Mouse (Mus musculus) lung, adult 2 months (tissue): ENCODE measurements around the gene Tcf7l2. TPM values are rescaled to one million over a fixed set of nuclear protein-coding genes. Genes with fewer than 3 reads are reported as not detected.

ENCODE experiments used
- DNase-seq: peaks from one replicate; pipeline ENCODE4 v3.0.0; 2022
- H3K4me1 ChIP-seq: fragments of 200-500 bp; 2 replicates; pipeline ENCODE4 v1.6.1; 2011; ENCODE audit warnings: low read length; ENCODE audit not compliant: control insufficient read depth, insufficient read depth
- H3K4me3 ChIP-seq: fragments of 200-500 bp; replicated peaks from 2 replicates; pipeline ENCODE3; 2011; ENCODE audit warnings: low read depth, mild to moderate bottlenecking, control low read depth, low read length; ENCODE audit errors: extremely low read depth
- CTCF ChIP-seq: fragments of 200-500 bp; IDR thresholded peaks from 2 replicates; pipeline ENCODE4 v1.5.1; 2011; ENCODE audit warnings: mild to moderate bottlenecking, low read length, control low read depth; ENCODE audit not compliant: insufficient read depth
- POLR2A ChIP-seq: fragments of 200-500 bp; IDR thresholded peaks from 2 replicates; pipeline ENCODE4 v1.6.1; 2011; ENCODE audit warnings: low read depth, mild to moderate bottlenecking, control low read depth, low read length, borderline replicate concordance; ENCODE audit errors: extremely low read depth
- WGBS: fragments of 180-500 bp; shearing (Covaris S2); methylation state at CpG from one replicate; pipeline ENCODE4 v1.1.7; 2018; 5-methylcytosine and 5-hydroxymethylcytosine counted together
- polyA plus RNA-seq: library from polyadenylated mRNA; depleted of rRNA; stranded (reverse); fragments of >200 nt; gene quantifications from 2 replicates; pipeline ENCODE4 v1.2.3, GENCODE M21; 2012

Gene Tcf7l2
- polyA plus RNA-seq, 1 experiment, result 18.5 TPM

- Histone ChIP-seq H3K4me1 (no peaks in the 10 kb centered on the region), H3K4me3 (no peak overlapping the region)
- WGBS, result 72% methylated on average over 8 of the region's 8 CpGs
- DNase-seq, result no peak
- TF ChIP-seq CTCF (no peak), POLR2A (no peak)
Measured at GRCm38 (mm10) chr19:55781681-55782080, 40.1 kb downstream of the Tcf7l2 start.

DNA sequence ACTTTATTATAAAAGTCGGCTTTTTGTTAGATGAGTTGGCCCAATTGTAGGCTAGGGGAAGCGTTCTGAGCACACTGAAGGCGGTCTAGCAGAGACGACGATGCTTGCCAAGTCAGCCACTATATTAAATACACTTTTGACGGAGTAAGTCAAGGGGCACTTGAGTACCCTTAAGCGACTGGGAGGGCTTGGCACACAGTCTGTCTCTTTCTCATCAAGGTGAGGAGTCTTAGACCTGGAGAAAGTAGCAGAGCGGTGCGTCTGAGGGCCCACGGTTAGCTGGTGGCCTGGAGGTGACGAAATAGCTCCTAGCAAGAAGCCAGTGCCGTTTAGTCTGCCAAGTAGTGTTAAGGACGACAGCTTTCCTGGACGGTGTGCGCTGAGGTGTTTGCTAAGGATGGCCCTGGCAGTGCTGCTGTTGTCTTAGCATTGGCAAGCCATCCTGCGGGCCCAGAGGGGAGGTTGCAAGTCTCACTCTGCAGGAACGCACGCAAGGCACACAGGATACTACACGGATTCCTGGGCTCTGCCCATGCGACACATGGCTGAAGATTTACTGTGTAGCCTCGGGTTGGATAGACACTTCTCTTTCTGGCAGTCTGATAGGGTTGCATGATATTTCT is 43.3 kb downstream of the Tcf7l2 start:
- peak; percentile 38 for DNase-seq
- Histone ChIP-seq H3K4me3 (no peak overlapping the region), H3K4me1 (no peaks in the 10 kb centered on the region)
- 62% methylated on average over 21 of the region's 21 CpGs for WGBS
- no peak for TF ChIP-seq POLR2A
- no peak for TF ChIP-seq CTCF

GRCm38 (mm10) chr19:55787420-55787819 is 45.8 kb downstream of the Tcf7l2 start:
- no peak for DNase-seq
- Histone ChIP-seq H3K4me3 (no peak overlapping the region), H3K4me1 (peaks cover 8% of the 10 kb centered on the region)
- WGBS, result 77% methylated on average over 13 of the region's 13 CpGs
- no peak for TF ChIP-seq POLR2A
- no peak for TF ChIP-seq CTCF

GRCm38 (mm10) chr19:55788285-55788904 is 46.8 kb downstream of the Tcf7l2 start:
- peaks cover 15% of the 10 kb centered on the region for H3K4me1 ChIP-seq
- no peak for DNase-seq
- WGBS, result 80% methylated on average over 7 of the region's 7 CpGs
- TF ChIP-seq CTCF, result no peak
- TF ChIP-seq POLR2A, result no peak
- H3K4me3 ChIP-seq, result no peak overlapping the region

DNA sequence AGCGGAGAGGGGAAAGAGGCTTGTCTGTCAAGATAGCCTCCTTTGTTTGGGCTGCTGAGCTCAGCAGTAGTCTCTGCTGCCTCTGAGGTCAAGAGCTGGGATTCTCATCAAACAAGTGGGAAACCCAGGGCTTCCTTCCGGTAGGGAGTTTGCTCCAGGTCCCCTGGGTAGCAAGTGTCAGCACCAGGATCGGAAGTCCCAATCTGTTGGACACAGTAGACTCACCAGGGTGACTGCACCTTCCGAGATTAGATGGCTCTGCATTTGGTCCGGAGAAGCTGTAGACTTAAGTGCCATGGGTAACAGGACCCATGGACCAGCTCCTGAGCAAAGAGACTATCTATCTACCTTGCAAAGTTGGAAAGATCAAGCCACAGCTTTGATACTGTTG is 47.3 kb downstream of the Tcf7l2 start:
- Histone ChIP-seq H3K4me1 (peaks cover 16% of the 10 kb centered on the region), H3K4me3 (no peak overlapping the region)
- WGBS, result 80% methylated on average over 5 of the region's 5 CpGs
- DNase-seq, result no peak
- no peak for TF ChIP-seq POLR2A
- TF ChIP-seq CTCF, result no peak

- no peak for DNase-seq
- Histone ChIP-seq H3K4me3 (no peak overlapping the region), H3K4me1 (peaks cover 16% of the 10 kb centered on the region)
- TF ChIP-seq CTCF (no peak), POLR2A (no peak)
- 63% methylated on average over 3 of the region's 3 CpGs for whole genome bisulfite sequencing
Measured at GRCm38 (mm10) chr19:55789838-55790237, 48.2 kb downstream of the Tcf7l2 start.

- DNase-seq, result no peak
- no peak overlapping the region for H3K4me3 ChIP-seq
- no peak for TF ChIP-seq CTCF
- no peak for TF ChIP-seq POLR2A
- H3K4me1 ChIP-seq, result peaks cover 16% of the 10 kb centered on the region
- WGBS, result 75% methylated on average over 6 of the region's 6 CpGs
Measured at GRCm38 (mm10) chr19:55791293-55791692, 49.7 kb downstream of the Tcf7l2 start.

DNA sequence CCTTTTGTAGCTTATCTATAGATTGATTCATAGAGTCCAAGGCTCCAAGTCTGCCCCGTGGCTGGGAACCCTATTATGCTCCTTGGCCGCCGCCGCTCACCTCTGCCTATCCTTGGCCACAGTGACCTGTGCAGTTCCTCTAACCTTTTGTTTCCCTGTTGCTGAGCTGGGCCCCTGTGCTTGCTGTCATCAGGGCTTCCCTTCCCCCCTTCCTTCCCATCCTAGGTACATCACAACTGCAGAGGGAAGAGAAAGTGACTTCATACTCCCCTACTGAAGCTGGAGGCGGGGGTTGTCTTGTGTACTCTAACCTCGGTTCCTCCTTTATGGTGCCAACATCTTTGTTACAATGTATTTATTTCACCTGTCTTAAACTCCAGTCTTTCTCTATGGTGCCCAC is 50.3 kb downstream of the Tcf7l2 start:
- no peak for TF ChIP-seq CTCF
- TF ChIP-seq POLR2A, result no peak
- no peak for DNase-seq
- WGBS, result 93% methylated on average over 6 of the region's 6 CpGs
- peaks cover 16% of the 10 kb centered on the region for H3K4me1 ChIP-seq
- H3K4me3 ChIP-seq, result no peak overlapping the region

DNA sequence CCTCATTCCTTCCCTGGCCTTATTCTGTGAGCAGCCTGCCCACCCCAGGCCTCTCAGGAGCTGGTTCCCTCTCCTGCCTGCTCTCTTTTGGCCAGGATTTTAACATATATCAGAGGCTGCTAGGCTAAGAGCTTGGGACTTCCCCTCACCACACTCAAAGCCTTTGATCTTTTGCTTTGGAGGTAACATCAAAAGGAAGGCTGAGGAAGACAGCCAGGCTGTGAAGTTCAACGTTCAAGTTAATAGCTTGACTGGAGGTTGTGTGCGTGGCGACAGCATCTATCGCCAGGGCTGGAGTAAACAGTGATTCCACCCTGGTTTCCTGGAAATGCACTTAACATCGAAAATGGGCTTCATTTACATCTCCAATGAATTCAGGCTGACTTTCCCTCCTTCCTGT is 51.0 kb downstream of the Tcf7l2 start:
- peak overlapping the region; percentile 58 for H3K4me3 ChIP-seq
- TF ChIP-seq POLR2A (no peak), CTCF (no peak)
- 11% methylated on average over 5 of the region's 5 CpGs for WGBS
- no peak for DNase-seq
- H3K4me1 ChIP-seq, result peaks cover 16% of the 10 kb centered on the region

- TF ChIP-seq POLR2A (no peak), CTCF (no peak)
- 19% methylated on average over 4 of the region's 4 CpGs for WGBS
- Histone ChIP-seq H3K4me1 (peaks cover 16% of the 10 kb centered on the region), H3K4me3 (peak overlapping the region; percentile 58)
- DNase-seq, result no peak
Measured at GRCm38 (mm10) chr19:55793029-55793428, 51.4 kb downstream of the Tcf7l2 start.
